Mouse (Mus musculus) lung, postnatal 4 days (tissue): ENCODE data around the gene Wnk1.

Source experiments
- DNase-seq, 2 experiments: peaks; one replicate each; pipeline ENCODE4 v3.0.0; 2021

Gene Wnk1

GRCm38 (mm10) chr6:119902204-119903080 lies 136.0 kb downstream of the Wnk1 start, which contains the start of gene Rad52:
Gene Rad52 (plus strand): TSS chr6:119902698.
- peak; percentile 91 for DNase-seq

- no peak for DNase-seq
These were observed 145.8 kb downstream of the Wnk1 start for GRCm38 (mm10) chr6:119892711-119893110.

- DNase-seq, result no peak
These were observed 155.3 kb downstream of the Wnk1 start for GRCm38 (mm10) chr6:119883151-119883550.
